Mouse (Mus musculus) heart, postnatal 0 days (tissue): ENCODE results near the gene Pgm1. TPM values are rescaled to one million over a fixed set of nuclear protein-coding genes. Genes with fewer than 3 reads are reported as not detected.
A peak's percentile ranks its signal among the peaks of the same experiment; 100 is the strongest.

Source experiments
- ATAC-seq: fragments of 200-750 bp; cut with Nextera tagmentation; 2 replicates; pipeline ENCODE4 v1.8.0; 2017; ENCODE audit warnings: low read depth, moderate number of reproducible peaks, moderate library complexity; ENCODE audit not compliant: insufficient read depth
- DNase-seq: peaks from one replicate; pipeline ENCODE4 v3.0.0-alpha.2; 2016; ENCODE audit warnings: low spot score
- H3K27ac ChIP-seq: fragments of 300-500 bp; sonication (generic); 2 replicates; pipeline ENCODE4 v1.5.1; 2014; ENCODE audit warnings: low read depth, mild to moderate bottlenecking
- H3K27me3 ChIP-seq: fragments of 300-500 bp; sonication (generic); 2 replicates; pipeline ENCODE4 v1.6.1; 2014; ENCODE audit warnings: low read length, mixed read lengths; ENCODE audit not compliant: control insufficient read depth, insufficient read depth
- H3K36me3 ChIP-seq: fragments of 300-500 bp; sonication (generic); replicated peaks from 2 replicates; pipeline ENCODE4 v1.6.1; 2014; ENCODE audit warnings: low read length, mixed read lengths; ENCODE audit not compliant: control insufficient read depth, insufficient read depth
- H3K4me1 ChIP-seq: fragments of 300-500 bp; sonication (generic); 2 replicates; pipeline ENCODE4 v1.6.1; 2014; ENCODE audit warnings: antibody characterized with exemption; ENCODE audit not compliant: control insufficient read depth, insufficient read depth
- H3K4me2 ChIP-seq: fragments of 300-500 bp; sonication (generic); 2 replicates; pipeline ENCODE4 v1.6.1; 2014; ENCODE audit warnings: low read depth, mild to moderate bottlenecking, low read length, moderate library complexity
- H3K4me3 ChIP-seq: fragments of 300-500 bp; sonication (generic); 2 replicates; pipeline ENCODE4 v1.5.1; 2014; ENCODE audit warnings: low read depth, low read length
- H3K9ac ChIP-seq: fragments of 300-500 bp; sonication (generic); replicated peaks from 2 replicates; pipeline ENCODE4 v1.6.1; 2014; ENCODE audit warnings: low read depth, low read length, mixed read lengths
- H3K9me3 ChIP-seq: fragments of 300-500 bp; sonication (generic); replicated peaks from 2 replicates; pipeline ENCODE4 v1.6.1; 2016; ENCODE audit warnings: low read length; ENCODE audit not compliant: control insufficient read depth
- CTCF ChIP-seq: IDR thresholded peaks from 2 replicates; pipeline ENCODE4 v1.5.1; 2016; ENCODE audit warnings: antibody characterized with exemption, control low read depth, low read depth
- EP300 ChIP-seq: IDR thresholded peaks from 2 replicates; pipeline ENCODE4 v1.6.1; 2016; ENCODE audit warnings: antibody characterized with exemption, low read depth
- WGBS: fragments of 180-500 bp; shearing (Covaris S2); extraction: QIAGEN DNeasy Blood & Tissue Kit; methylation state at CpG from one replicate; pipeline ENCODE4 v1.1.7; 2014; 5-methylcytosine and 5-hydroxymethylcytosine counted together
- polyA plus RNA-seq: library from polyadenylated mRNA; unstranded; fragments of >200 nt; fragmentation: Nextera tagmentation; extraction: Ambion mirVana; gene quantifications from 2 replicates; pipeline ENCODE4 v1.2.1, GENCODE M21; 2015
- total RNA-seq: library from RNA; depleted of rRNA; stranded (reverse); fragments of >200 nt; gene quantifications from 2 replicates; pipeline ENCODE4 v1.2.3, GENCODE M21; 2014; ENCODE audit warnings: low replicate concordance

Gene Pgm1
- total and polyA plus RNA-seq, 2 experiments from 2014 or later: 220 to 271 TPM

DNA sequence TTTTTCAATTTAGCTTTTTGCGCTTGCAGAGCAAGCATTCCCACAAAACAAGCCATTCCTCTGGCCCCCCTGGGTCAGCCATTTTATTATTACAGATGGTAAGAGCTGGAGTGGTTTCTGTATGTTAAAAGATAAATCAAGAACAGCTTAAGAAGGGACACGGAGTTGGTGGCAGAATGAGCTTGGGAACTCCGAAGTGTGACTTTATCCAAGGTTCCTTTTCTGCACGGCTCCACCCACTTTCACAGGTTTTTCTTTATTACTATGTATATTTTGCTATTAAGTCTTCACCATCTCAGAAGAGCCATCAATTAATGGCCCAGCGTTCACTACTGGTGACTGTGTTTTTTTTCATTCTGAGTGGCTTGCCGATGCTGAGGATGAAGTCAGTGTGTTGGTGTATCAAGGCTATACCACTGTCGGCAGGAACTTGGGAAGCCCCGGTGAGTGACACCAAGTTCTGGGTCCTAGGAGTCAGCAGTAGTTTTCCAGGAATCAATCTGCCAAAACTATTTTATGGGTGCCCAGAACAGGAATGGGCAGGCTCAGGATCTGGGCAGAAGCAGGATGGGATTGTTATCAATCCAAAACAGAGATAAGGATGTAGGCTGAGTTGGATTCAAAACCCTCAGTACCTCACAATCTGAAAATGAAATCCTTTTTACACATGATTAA is 83.3 kb downstream of the Pgm1 start:
- H3K27me3 ChIP-seq: no peaks in the 10 kb centered on the region
- DNase-seq (no peak), ATAC-seq (no peak)
- no peak overlapping the region for H3K4me3 ChIP-seq
- no peak overlapping the region for H3K9ac ChIP-seq
- H3K36me3 ChIP-seq: no peaks in the 10 kb centered on the region
- TF ChIP-seq EP300 (no peak), CTCF (no peak)
- H3K9me3 ChIP-seq: no peaks in the 10 kb centered on the region
- no peak overlapping the region for H3K27ac ChIP-seq
- H3K4me2 ChIP-seq: no peak overlapping the region
- no peaks in the 10 kb centered on the region for H3K4me1 ChIP-seq
- WGBS: 75% methylated on average over 8 of the region's 8 CpGs

DNA sequence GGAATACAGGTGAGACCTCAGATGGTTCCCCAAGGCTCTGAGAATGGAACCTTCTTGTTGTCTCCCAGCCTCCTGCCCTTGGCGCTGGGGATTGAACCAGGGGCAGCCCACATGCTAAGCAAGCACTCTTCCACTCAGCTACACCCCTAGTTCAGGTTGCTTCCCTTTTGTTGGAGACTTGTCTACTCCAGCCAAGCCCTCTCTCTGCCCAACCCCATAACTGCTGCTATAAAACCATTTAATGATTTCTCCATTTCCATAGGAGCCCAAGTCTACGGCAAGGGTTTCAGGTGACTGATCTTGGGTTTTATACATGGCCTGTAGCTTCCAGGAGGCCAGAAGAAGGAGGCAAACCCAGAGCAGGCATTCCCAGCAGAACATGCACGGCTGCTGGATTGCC is 98.6 kb downstream of the Pgm1 start:
- DNase-seq: no peak
- H3K4me2 ChIP-seq: no peak overlapping the region
- no peak overlapping the region for H3K9ac ChIP-seq
- no peaks in the 10 kb centered on the region for H3K27me3 ChIP-seq
- no peak overlapping the region for H3K27ac ChIP-seq
- H3K4me1 ChIP-seq: 0 out of 2 replicates have a peak, but pooled peaks cover 17% of the 10 kb centered on the region
- 66% methylated on average over 3 of the region's 3 CpGs for WGBS
- H3K36me3 ChIP-seq: no peaks in the 10 kb centered on the region
- TF ChIP-seq CTCF (no peak), EP300 (no peak)
- H3K9me3 ChIP-seq: no peaks in the 10 kb centered on the region
- no peak for ATAC-seq
- no peak overlapping the region for H3K4me3 ChIP-seq

DNA sequence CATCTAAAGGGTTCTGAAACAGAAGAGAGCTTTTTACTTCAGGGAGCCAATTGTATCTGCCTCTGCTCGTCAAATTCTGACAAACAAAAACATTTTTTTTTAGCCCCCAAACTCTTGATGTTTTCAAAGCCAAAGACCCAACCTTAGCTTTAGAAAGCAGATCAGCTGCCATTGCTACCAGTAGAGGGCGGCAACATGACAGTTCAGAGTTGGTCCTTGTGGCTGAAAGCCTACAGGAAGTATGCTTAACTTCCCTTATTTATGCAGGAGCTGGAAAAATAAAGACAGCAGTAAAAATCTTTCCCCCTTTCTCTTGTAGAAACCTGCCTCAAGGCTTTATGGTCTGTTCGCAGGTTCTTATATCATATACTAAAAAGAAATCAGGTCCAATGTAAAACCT is 99.4 kb downstream of the Pgm1 start:
- Histone ChIP-seq H3K36me3 (no peaks in the 10 kb centered on the region), H3K9me3 (no peaks in the 10 kb centered on the region), H3K4me3 (no peak overlapping the region), H3K27me3 (no peaks in the 10 kb centered on the region), H3K27ac (no peak overlapping the region), H3K4me1 (0 out of 2 replicates have a peak, but pooled peaks cover 17% of the 10 kb centered on the region), H3K9ac (no peak overlapping the region), H3K4me2 (no peak overlapping the region)
- ATAC-seq (no peak), DNase-seq (peak; percentile 85)
- 10% methylated on average over 3 of the region's 3 CpGs for WGBS
- no peak for TF ChIP-seq EP300
- peak; percentile 92 for TF ChIP-seq CTCF

DNA sequence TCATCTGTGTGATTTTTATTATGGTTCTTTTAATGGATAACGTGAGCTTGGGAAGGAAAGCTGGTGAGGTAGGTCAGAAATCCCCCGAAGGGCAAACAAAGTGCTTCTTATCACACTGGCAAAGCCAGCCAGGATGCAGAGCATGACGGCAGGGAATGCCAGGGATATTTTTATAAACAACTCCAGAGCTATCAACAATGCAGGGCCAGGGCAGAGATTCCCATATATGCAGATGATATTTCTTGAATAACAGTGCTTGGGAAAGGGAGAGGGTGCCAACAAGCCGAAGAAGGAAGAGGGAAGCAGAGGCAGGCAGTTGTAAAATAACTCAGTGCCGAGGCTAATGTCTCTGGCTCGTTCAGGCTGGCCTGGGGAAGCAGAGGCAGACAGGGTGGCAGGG is 102.1 kb downstream of the Pgm1 start:
- ATAC-seq (peak; percentile 94), DNase-seq (peak; percentile 91)
- Histone ChIP-seq H3K4me2 (no peak overlapping the region), H3K4me1 (0 out of 2 replicates have a peak, but pooled peaks cover 17% of the 10 kb centered on the region), H3K27me3 (no peaks in the 10 kb centered on the region), H3K9me3 (no peaks in the 10 kb centered on the region), H3K9ac (no peak overlapping the region), H3K36me3 (no peaks in the 10 kb centered on the region), H3K27ac (peak overlapping the region; percentile 94), H3K4me3 (no peak overlapping the region)
- WGBS: 21% methylated on average over 6 of the region's 6 CpGs
- TF ChIP-seq EP300: peak; percentile 85
- no peak for TF ChIP-seq CTCF

DNA sequence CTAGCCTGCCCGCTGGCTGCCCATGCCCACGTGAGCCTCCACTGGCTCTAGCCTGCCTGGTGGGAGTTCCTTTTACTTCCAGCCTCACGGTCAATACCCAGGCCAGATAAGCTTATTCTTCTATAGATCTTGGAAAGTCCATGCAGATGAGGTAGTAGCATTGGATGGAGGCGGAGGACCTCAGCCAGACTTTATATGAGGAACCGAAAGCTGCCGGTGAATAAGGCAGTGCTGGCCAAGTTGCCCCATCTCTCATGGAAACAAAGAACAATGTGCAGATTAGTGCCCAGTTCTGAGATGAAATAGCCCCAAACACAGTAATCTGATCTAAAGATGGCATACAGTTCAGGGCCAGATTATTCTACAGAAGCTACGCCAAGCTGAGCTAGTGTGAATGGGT is 103.4 kb downstream of the Pgm1 start:
- Histone ChIP-seq H3K27ac (peak overlapping the region; percentile 94), H3K9ac (no peak overlapping the region), H3K4me2 (no peak overlapping the region), H3K36me3 (no peaks in the 10 kb centered on the region), H3K27me3 (no peaks in the 10 kb centered on the region), H3K4me1 (0 out of 2 replicates have a peak, but pooled peaks cover 17% of the 10 kb centered on the region), H3K9me3 (no peaks in the 10 kb centered on the region), H3K4me3 (no peak overlapping the region)
- no peak for TF ChIP-seq EP300
- no peak for TF ChIP-seq CTCF
- 90% methylated on average over 7 of the region's 7 CpGs for WGBS
- DNase-seq (no peak), ATAC-seq (no peak)

DNA sequence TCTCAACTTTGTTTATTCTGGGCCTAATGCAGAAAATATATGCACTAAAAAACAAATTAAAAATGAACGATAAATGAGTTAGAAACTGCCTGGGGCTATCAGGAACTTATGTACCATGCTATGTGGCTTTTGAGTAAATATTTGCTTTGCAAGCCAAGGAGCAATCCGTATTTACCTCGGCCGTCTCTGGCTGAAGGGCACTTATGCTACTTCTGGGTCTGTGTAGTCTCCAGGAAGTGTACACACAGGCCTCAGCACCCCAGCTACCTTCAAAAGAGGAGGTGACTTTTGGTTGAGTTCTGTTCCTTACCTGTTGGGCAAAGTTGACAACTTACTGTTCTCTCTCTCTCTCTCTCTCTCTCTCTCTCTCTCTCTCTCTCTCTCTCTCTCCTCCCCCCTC is 104.7 kb downstream of the Pgm1 start:
- H3K9me3 ChIP-seq: no peaks in the 10 kb centered on the region
- H3K4me2 ChIP-seq: no peak overlapping the region
- DNase-seq (no peak), ATAC-seq (no peak)
- H3K36me3 ChIP-seq: no peaks in the 10 kb centered on the region
- H3K27ac ChIP-seq: no peak overlapping the region
- TF ChIP-seq CTCF (no peak), EP300 (no peak)
- H3K9ac ChIP-seq: no peak overlapping the region
- 82% methylated on average over 4 of the region's 4 CpGs for WGBS
- H3K4me1 ChIP-seq: 0 out of 2 replicates have a peak, but pooled peaks cover 17% of the 10 kb centered on the region
- no peak overlapping the region for H3K4me3 ChIP-seq
- H3K27me3 ChIP-seq: no peaks in the 10 kb centered on the region
